Mouse (Mus musculus) cerebellum, adult 2 months (tissue): Measurements from ENCODE around the gene Reep3.

Experiments used
- CTCF ChIP-seq: fragments of 200-500 bp; IDR thresholded peaks from 2 replicates; pipeline ENCODE4 v1.5.1; 2011; ENCODE audit warnings: low read depth, mild to moderate bottlenecking, control low read depth, low read length, moderate library complexity, borderline replicate concordance; ENCODE audit not compliant: insufficient read depth
- POLR2A ChIP-seq: fragments of 200-500 bp; IDR thresholded peaks from 2 replicates; pipeline ENCODE4 v1.6.1; 2011; ENCODE audit warnings: low read length, control low read depth, borderline replicate concordance; ENCODE audit not compliant: insufficient read depth

- no peak for TF ChIP-seq CTCF
- TF ChIP-seq POLR2A: no peak
Observed at GRCm38 (mm10) chr10:67072600-67072999, 24.1 kb downstream of the Reep3 start.
